Mouse (Mus musculus) heart, adult 9 months (tissue): ENCODE measurements around the gene Lrrc51.
A peak's percentile ranks its signal among the peaks of the same experiment; 100 is the strongest.

ENCODE experiments used
- DNase-seq, 2 experiments: peaks; one replicate each; pipeline ENCODE4 v3.0.0; 2022; ENCODE audit warnings: low spot score in 2 of 2

Gene Lrrc51

GRCm38 (mm10) chr7:101884160-101884559, 49.5 kb downstream of the Lrrc51 start:
- no peak for DNase-seq

GRCm38 (mm10) chr7:101882413-101883154, 51.1 kb downstream of the Lrrc51 start:
- DNase-seq, result no peak

- DNase-seq, result no peak
Observed at GRCm38 (mm10) chr7:101880855-101881254, 52.8 kb downstream of the Lrrc51 start.

- no peak for DNase-seq
Observed at GRCm38 (mm10) chr7:101875978-101876377, 57.7 kb downstream of the Lrrc51 start.

GRCm38 (mm10) chr7:101871296-101871695, 62.4 kb downstream of the Lrrc51 start:
- no peak for DNase-seq

DNA sequence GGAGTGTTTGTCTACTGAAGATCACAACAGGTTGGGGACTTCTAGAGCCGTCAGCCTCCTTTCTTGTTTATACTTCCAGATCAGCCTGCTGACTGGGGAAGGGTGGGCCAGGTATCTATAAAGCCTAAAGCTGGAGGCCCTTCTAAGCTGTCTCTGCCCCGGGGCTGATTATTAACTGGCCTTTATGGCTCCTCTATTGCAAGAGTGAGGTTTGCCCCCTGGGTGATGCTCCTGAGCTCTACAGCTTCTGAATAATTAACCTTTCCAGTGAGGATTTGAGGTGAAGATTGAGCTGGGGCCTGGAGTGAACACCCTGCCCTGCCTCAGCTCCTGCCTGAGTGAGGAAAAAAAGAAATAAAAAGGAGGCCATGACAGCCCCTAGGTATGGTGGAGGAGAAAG, 63.1 kb downstream of the Lrrc51 start, which contains the start of gene Folr1:
Folr1 (minus strand) TSS at position 160 of the 400 bp plus-strand sequence.
- no peak for DNase-seq

GRCm38 (mm10) chr7:101869163-101869500, 64.6 kb downstream of the Lrrc51 start:
- no peak for DNase-seq

DNA sequence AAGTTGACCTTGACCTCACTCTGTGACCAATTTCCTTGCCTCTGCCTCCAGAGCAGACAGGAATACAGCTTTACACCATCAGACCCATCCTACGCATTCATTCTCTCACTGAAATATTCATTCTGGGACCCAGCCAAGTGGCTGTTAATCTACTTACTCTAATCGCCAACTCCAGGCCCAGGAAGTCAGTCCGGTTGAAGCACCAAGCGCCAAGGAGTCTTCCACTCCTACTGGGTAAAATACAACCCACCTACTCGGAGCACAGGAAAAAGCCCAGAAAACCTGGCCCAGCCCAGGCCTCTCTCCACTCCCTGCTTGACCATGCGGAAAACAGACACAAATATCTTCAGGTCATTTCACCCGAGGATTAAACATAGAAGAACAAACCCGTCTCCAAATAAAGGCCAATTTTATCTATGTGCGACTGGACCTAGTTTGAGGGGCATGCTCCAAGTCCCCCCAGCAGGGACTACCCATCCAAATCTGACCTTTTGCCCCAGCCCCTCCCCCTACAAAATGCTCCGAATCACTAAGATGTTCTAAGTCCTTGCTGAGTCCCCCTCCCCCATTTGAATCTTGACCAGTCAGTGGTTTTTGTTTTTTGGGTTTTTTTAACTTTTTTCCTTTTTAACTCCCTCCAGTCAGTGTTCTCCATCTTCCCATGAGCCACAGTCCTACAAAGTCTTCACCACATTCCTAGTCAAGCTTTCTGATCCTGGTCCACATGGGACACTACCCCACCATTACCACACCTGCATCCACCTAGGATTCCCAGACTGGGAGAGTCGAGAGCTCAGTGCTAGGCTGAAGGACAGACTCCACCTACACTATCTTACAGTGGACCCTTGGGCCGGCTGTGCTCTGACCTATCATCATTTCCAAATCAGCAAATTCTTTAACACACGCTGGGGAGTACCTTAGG, 65.2 kb downstream of the Lrrc51 start:
- peak in 1 of 2 experiments; percentile 17 for DNase-seq

DNA sequence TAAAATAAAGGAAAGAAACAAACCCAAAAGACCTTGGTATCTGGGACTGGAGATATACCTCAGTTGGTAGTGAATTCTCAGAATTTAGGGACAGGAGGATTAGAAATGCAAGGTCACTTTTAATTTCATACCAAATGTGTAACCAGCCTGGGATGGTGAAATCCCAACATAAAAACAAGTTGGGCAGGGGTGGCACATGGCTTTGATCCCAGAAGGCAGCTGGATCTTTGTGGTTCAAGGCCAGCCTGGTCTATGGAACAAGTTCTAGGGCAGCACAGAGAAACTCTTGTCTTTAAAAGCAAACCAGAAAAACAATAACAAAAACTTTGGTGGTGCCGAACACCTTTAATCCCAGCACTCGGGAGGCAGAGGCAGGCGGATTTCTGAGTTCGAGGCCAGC, 66.2 kb downstream of the Lrrc51 start:
- no peak for DNase-seq

GRCm38 (mm10) chr7:101866491-101867265, 67.0 kb downstream of the Lrrc51 start:
- no peak for DNase-seq

DNA sequence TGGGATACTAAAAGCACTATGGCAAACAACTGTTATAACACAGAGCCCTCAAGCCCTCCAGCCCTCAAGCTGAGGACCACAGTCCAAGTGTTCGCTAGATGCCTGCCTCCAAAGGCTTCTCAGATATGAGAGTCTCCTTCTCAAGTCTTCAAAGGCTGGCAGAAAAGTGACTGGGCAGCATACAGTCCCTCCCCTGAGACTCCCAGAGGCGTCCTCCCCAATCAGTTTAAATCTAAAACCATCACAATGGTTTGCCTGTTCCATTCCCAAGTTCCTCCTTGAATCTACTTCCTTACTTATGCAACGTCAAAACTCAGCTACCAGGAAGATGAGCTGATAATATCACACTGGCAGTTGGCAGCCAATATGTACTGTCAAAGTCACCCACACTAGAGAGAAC, 70.3 kb downstream of the Lrrc51 start, which contains the start of gene Anapc15:
Anapc15 (plus strand) TSS at position 301 of the 400 bp plus-strand sequence.
- DNase-seq, result no peak
